Mouse (Mus musculus) olfactory bulb, adult 2 months (tissue): ENCODE data around the gene Ttll5. TPM values are rescaled to one million over a fixed set of nuclear protein-coding genes. Genes with fewer than 3 reads are reported as not detected.
A peak's percentile ranks its signal among the peaks of the same experiment; 100 is the strongest.

Experiments used
- H3K27ac ChIP-seq: fragments of 200-500 bp; 2 replicates; pipeline ENCODE4 v1.5.1; 2012; ENCODE audit warnings: low read depth, low read length; ENCODE audit not compliant: insufficient read depth
- H3K4me1 ChIP-seq: fragments of 200-500 bp; 2 replicates; pipeline ENCODE4 v1.6.1; 2012; ENCODE audit warnings: low read length; ENCODE audit not compliant: control insufficient read depth, insufficient read depth
- H3K4me3 ChIP-seq: fragments of 200-500 bp; 2 replicates; pipeline ENCODE4 v1.5.1; 2012; ENCODE audit warnings: mild to moderate bottlenecking, low read depth, low read length, moderate library complexity; ENCODE audit not compliant: insufficient read depth
- CTCF ChIP-seq: fragments of 200-500 bp; IDR thresholded peaks from 2 replicates; pipeline ENCODE4 v1.5.1; 2012; ENCODE audit warnings: low read depth, mild to moderate bottlenecking, low read length, moderate library complexity; ENCODE audit not compliant: insufficient read depth
- POLR2A ChIP-seq: fragments of 200-500 bp; IDR thresholded peaks from 2 replicates; pipeline ENCODE4 v1.6.1; 2012; ENCODE audit warnings: mild to moderate bottlenecking, low read depth, low read length, moderate library complexity; ENCODE audit not compliant: insufficient read depth
- WGBS: fragments of 180-500 bp; shearing (Covaris S2); methylation state at CpG from one replicate; pipeline ENCODE4 v1.1.7; 2018; 5-methylcytosine and 5-hydroxymethylcytosine counted together
- polyA plus RNA-seq: library from polyadenylated mRNA; stranded (reverse); fragments of >200 nt; gene quantifications from 2 replicates; pipeline ENCODE4 v1.2.4, GENCODE M21; 2012; ENCODE audit warnings: low replicate concordance; ENCODE audit not compliant: missing spikeins, insufficient read depth, insufficient read length

Ttll5 gene
- polyA plus RNA-seq = not detected in 2 replicates

DNA sequence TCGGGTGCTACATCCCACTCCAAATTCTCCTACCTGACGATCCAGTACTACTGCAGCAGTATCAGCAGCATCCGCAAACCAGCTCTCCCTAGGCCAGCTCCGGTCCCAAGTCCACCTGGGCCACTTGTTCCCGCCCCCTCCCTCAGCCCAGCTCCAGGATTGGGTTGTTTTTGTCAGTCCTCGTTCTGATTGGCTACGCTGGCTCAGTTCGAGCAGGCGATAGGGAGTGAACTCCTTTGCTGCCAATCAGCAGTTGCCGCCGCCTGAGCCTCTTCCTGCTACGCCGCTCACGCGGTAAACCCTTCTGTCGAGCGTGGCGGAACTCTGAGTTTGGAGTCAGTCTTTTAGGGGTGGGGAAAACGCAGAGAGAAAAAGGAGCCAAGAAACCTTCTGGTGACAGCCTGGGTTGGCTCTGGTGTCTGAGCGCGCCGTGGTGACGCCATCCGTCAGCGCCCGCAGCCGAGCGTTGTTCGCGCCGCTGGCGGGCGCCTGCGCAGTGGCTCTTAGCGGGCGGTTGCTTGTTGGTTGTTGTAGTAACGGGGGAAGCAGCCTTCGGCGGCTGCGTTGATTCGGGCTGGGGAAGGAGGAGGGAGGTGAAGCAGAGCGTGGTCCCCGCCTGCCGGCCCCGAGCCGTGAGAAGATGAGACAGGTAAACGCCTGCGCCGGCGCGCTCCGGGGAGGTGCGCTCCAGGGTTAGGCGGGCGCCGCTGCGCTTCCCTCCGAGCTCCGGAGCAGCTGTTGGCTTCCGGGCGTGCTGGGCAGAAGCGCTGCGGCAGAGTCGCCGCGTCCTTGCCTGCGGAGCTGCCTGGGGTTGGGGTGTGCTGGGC lies at the start of gene Ttll5, which contains the start of gene Erg28:
TSS of gene Ttll5 (plus strand) at position 222 of the 827 bp plus-strand sequence.
TSS of gene Erg28 (minus strand) at position 113 of the 827 bp plus-strand sequence.
- Histone ChIP-seq H3K4me3 (peak within 1 kb of the TSS; percentile 91), H3K27ac (peak within 1 kb of the TSS; percentile 93), H3K4me1 (peaks cover 3% of the 10 kb centered on the region; the same call in 1 of the 2 replicates)
- TF ChIP-seq CTCF (no peak), POLR2A (peak; percentile 49)
- WGBS = under 1% methylated on average over 67 of the region's 67 CpGs

DNA sequence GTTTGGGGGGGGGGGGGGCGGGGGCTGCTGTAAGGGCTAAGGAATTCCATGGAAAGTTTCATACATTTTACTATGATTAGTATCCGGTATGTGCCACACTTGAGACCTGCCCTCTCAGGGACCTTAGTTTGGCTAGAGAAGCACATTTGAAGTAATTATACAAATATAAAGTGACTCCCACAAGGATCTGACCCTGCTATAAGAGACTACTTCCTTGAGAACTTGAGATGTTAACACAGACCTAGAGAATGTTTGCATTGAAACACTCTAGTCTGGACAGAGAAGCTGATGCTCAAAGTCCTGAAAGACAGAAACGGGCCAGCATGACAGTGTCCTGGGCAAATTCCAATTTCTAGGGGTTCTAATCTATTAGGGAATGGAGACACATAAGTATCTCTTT lies 45.5 kb upstream of the Ttll5 start:
- WGBS = 81% methylated on average over 3 of the region's 3 CpGs
- Histone ChIP-seq H3K4me1 (no peaks in the 10 kb centered on the region), H3K27ac (no peak overlapping the region), H3K4me3 (no peak overlapping the region)
- no peak for TF ChIP-seq POLR2A
- TF ChIP-seq CTCF = no peak

DNA sequence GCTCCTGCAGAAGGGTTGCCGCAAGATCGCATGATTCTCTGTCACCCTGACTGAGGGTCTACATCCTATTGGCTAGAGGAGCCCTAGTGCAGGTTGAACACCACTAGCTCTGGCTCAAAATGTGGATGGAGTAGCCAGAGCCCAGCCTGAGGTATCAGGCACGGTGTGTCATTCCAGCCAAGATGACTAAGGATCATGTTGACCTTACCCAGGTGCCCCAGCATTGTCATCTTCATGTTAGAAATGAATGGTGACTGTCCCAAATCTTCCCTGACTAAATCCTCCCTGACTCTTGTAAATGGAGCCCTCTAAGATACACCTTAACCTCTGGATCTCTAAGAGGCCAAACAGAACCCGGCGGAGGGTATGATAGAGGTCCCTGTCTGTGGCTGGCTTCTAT lies 44.8 kb upstream of the Ttll5 start:
- WGBS = 95% methylated on average over 5 of the region's 5 CpGs

DNA sequence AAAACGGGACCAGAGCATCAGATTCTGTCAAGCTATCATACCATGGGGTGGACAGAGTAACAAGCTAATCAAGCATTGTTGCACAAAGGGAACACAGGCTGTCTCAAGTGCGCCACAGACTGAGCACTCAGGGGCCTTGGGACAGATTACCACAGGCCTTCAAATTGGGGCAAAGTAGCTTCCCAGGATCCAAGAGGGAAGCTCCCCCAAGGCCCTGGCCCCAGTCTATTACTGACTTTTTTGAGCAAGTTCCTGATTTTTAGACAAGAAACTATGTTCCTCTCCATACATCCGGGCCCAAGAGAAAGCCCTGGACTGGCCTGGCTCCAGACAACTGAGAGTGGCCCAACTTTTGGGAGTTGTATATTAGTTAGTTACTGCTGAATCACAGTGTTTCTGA lies 42.9 kb upstream of the Ttll5 start:
- H3K4me3 ChIP-seq = no peak overlapping the region
- TF ChIP-seq POLR2A = no peak
- TF ChIP-seq CTCF = no peak
- 87% methylated on average over 3 of the region's 3 CpGs for WGBS
- H3K27ac ChIP-seq = no peak overlapping the region
- no peaks in the 10 kb centered on the region for H3K4me1 ChIP-seq

More for the DNA sequence above, 44.8 kb upstream of the Ttll5 start:
- TF ChIP-seq POLR2A (no peak), CTCF (no peak)
- Histone ChIP-seq H3K27ac (no peak overlapping the region), H3K4me3 (no peak overlapping the region), H3K4me1 (no peaks in the 10 kb centered on the region)

DNA sequence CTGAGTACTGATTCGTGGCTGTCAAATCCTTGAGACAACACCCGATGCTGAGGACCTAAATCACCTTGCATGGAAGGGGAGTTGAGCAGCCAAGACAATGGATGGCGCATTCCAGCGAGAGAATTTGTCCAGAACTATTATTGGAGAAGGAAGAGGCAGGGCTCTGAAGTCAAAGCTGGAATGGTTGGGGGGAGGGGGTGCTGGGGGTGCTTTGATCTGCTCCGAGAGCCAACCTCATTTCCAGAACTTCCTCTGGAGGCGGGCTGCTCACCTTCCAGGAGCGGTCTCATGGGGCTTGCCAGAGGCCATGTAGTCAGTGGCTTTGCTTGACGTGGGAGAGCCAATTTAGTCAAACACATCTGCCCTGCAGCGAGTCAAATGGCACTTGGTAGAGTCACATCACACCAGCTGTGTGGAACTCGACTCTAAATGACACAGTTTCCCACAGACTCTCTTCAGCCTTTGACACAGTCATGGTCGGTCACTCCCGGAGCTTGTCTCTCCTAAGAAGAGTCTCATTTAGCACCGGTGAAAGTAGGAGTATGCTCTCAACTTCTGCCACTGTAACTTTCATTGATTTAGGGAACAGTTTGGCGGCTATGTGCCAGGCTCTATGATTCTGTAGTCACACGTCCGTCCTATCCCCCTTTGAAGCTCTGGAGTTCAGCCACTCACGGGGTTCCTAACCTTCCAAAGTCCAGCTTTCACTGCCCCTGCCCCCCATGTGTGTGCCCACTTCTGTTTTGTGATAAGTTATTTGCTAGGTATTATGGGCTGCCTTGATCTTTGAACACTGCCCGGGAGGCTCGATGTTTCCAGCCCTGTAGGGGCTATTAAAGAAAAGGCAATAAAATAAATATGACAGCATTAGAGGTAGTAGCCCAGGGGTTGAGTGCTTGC lies 39.3 kb upstream of the Ttll5 start:
- 76% methylated on average over 19 of the region's 19 CpGs for WGBS
- H3K4me3 ChIP-seq = no peak overlapping the region
- H3K27ac ChIP-seq = no peak overlapping the region
- TF ChIP-seq POLR2A (no peak), CTCF (no peak)
- H3K4me1 ChIP-seq = no peaks in the 10 kb centered on the region

DNA sequence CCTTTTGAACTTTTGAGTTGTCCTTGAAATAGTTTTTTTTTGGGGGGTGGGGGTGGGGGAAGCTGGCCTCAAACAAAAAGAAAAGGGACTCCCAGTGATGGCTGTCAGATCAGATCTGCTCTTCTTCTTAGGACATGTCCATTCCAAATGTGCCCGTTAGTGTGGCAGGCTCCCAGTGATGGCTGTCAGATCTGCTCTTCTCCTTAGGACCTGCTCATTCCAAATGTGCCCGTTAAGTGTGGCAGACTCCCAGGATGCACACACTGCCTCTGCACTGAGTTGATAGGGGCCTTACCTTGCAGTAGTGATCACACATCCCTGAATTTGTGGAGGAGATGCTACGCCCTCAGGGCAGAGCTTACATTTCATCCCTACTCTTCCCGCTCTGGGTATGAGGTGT lies 32.3 kb upstream of the Ttll5 start:
- no peak overlapping the region for H3K4me3 ChIP-seq
- H3K27ac ChIP-seq = no peak overlapping the region
- peaks cover 4% of the 10 kb centered on the region; the same call in 1 of the 2 replicates for H3K4me1 ChIP-seq
- TF ChIP-seq POLR2A = no peak
- 88% methylated on average over 4 of the region's 4 CpGs for WGBS

DNA sequence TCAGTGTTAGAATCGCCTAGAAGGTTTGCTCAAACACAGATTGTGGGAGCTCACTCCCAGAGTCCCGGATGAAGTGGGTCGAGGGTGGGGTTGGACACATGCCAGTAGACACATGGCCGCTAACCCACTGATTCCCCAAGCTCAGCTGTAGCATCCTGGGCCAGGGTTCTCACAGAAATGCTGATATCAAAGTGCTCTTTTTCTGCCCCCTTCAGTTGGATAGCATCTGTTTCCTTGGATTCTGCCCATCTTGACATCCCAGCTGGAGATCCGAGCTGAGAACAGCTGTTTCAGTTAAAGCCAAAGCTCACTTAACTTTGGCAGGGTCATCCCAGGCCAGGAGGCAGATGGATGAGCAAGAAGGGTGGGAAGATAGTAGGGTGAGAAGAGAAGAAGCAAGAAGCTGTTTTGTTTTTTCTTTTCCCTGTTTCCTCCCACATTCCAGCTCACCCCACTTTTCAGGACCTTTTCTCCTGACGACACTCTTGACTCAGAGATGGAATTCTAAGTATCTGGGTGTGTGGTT lies 31.6 kb upstream of the Ttll5 start:
- peaks cover 4% of the 10 kb centered on the region; the same call in 1 of the 2 replicates for H3K4me1 ChIP-seq
- WGBS = 31% methylated on average over 6 of the region's 6 CpGs
- H3K27ac ChIP-seq = no peak overlapping the region
- H3K4me3 ChIP-seq = no peak overlapping the region
- TF ChIP-seq CTCF (no peak), POLR2A (no peak)

DNA sequence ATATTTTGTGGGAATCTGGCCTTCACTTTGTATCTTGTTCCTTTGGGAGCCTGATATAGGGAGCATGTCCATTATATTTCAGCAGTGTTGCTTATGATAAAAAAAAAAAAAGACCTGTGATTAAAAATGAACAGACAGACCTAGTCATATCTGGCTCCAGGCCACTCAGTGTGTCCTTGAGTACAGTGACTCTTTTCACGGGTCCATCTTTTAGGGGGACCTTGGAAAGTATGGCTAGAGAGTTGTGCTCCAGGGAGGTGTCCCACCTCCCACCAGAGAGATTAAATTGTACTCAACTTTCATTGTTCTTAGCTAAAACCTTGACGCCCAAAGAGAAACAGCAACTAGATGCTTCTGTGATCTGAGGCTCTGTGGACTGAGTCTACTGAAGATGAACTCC lies 30.4 kb upstream of the Ttll5 start:
- TF ChIP-seq POLR2A = no peak
- TF ChIP-seq CTCF = no peak
- WGBS = 84% methylated on average over 2 of the region's 2 CpGs
- no peak overlapping the region for H3K27ac ChIP-seq
- no peak overlapping the region for H3K4me3 ChIP-seq
- peaks cover 4% of the 10 kb centered on the region; the same call in 1 of the 2 replicates for H3K4me1 ChIP-seq

DNA sequence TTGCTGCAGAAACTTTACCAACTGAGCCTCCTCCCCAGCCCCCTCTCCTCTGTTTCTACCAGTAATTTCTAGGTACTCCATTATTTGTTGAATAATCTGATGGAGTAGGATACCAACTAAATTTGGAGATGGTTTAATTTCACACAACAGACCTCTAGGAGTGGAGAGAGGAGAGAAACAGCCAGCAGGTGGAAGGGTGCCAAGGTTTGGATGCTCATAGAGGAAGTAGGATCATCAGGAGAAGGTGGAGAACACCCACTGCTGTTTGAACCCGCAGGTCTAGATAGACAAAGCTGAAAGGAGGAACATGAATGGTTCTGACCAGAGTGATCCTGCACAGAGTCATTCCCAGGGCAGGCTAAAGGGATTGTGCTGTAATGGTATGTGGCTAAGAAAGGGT lies 28.9 kb upstream of the Ttll5 start:
- no peak for TF ChIP-seq CTCF
- TF ChIP-seq POLR2A = no peak
- H3K4me1 ChIP-seq = peaks cover 6% of the 10 kb centered on the region; the same call in 1 of the 2 replicates
- 86% methylated on average over 1 of the region's 1 CpGs for WGBS
- H3K4me3 ChIP-seq = no peak overlapping the region
- H3K27ac ChIP-seq = no peak overlapping the region
